Mouse (Mus musculus): Measurements from ENCODE around the gene Ahcyl2. TPM values are rescaled to one million over a fixed set of nuclear protein-coding genes. Genes with fewer than 3 reads are reported as not detected.
"Not testable (repeated sequence)": the region's sequence is repeated elsewhere in the genome, so short reads cannot be mapped to it uniquely, and the experiment has no call there.

The Ahcyl2 gene
- total RNA-seq, 2 experiments from 2014 or later = 204 to 226 TPM

DNA sequence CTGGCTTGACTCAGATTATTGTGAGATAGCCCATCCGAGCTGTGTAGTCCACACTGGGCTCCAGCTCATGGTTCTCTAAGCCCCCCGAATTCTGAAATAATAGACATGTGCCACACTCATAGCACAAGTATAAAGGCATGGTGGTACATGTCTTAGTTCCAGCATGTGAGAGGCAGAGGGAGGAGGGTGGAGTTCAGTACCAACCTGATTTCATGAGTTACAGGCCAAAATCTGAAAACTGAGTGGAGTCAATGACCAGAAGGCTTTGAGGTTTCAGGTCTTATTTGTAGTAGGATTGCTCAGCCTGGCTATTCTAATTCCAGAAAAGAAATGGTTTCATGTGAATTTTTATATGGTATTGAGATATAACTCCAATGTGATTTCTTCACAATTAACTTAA lies 44.3 kb downstream of the Ahcyl2 start:
- no peak for DNase-seq (ENCODE audit: extremely low spot score in 1 of 2, low spot score in 1 of 2)

DNA sequence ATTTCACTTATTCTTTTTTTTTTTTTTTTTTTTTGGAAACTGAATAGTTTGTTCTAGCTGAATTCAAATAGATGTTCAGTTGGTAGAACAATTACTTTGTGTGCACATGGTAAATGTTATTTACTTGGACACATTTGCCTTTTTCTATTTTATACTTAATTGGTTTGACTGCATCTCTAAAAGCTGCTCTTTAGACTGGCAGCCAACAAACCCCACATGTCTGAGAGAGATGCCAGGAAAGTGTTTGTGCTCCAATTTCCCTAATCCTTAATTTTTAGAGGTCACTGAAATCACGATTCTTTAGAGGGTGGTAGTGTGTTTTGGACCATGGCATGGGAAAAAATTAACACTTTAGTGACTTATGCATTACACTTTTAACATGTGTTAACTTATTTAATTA lies 44.8 kb downstream of the Ahcyl2 start:
- DNase-seq (ENCODE audit: extremely low spot score in 1 of 2, low spot score in 1 of 2) = no peak

DNA sequence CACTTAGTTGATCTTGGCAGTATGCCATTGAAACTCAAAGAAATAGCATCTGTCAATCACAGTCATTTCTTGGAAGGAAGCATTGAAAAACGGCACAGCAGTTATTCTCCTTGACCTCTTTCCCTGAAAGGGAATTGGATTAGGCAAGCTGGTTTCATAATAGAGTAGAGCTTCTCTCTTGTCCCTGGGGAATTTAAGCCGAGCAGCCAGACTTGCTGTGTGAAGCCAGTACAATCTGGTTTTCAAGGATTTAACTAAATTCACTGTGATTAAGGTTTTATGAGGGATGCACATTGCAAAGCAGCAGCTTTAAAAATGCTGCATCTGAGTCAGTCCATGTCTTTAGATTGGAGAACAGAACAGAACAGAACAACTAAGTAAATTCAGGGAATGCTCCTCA lies 46.8 kb downstream of the Ahcyl2 start:
- DNase-seq (ENCODE audit: extremely low spot score in 1 of 2, low spot score in 1 of 2) = no peak

DNA sequence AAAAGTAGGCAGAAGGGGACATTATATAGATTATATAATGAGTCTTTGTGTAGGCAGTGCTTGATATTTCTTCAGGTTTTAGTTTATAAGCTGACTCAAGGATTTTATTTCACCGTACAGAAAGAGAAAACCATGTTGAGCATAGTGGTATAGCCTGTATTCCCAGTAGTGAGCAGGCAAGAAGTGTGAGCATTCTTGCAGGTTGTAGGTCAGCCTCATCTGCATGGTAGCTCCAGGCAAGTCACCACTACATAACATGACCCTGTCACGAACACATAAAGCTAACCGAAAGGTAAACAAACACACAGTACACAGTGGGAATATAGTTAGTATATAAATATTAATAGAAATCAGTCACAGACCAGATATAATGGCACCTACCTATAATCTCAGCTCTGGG lies 47.2 kb downstream of the Ahcyl2 start:
- DNase-seq (ENCODE audit: extremely low spot score in 1 of 2, low spot score in 1 of 2) = no peak

DNA sequence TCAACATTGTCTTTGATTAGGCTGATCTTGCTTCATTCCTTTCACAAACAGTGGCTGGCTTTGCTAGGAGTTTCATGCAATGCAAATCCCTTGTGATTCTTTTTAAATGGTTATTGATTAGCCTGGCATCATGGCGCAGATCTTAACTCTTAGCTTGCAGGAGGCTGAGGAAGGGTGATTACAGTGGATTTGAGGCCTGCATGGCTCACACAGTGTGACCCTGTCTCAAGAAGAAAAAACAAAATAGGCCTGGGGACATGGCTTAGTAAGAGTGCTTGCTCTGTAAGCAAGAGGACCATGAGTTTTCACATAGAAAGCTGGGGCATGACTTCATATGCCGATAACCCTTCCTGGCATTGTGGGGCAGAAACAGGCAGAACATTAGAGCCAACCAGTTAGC lies 47.8 kb downstream of the Ahcyl2 start:
- no peak for DNase-seq (ENCODE audit: extremely low spot score in 1 of 2, low spot score in 1 of 2)

DNA sequence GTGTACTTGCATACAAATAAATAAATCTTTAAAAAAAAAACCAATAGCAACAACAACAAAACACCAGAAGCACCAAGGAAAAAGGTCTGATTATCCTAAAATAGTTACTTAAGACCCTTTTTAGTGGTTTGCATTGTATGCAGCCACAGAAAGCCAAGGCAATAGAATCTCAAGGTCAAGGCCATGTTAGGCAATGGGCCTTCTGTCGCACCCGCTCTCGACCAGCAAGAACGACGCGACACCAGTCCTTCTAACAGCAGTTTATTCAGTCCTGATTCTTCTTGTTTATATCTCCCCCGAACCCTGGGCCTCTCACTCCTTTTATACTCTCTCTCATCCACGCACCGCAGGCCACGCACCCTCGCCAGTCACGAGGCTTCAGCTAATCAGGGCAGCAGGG lies 48.6 kb downstream of the Ahcyl2 start:
- DNase-seq (ENCODE audit: extremely low spot score in 1 of 2, low spot score in 1 of 2) = not testable (repeated sequence)

DNA sequence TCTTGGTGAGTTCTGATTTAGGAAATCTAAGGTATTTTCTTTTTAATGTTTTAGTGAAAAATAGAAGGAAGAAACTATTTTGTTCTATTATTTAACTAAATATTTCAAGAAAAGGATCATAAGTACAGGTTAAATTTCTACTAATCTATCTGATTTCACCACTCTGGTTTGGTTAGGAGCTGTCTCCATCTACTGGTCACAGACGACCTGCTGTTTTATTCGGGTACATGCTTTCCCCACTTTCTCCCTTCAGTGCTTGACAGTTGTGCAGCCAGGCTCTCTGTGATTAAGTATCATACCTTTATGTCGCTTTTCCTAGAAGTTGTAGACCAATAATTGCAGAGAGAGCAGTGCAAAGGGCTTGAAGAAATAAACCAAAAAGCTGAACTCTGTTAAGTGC lies 51.5 kb downstream of the Ahcyl2 start:
- DNase-seq (ENCODE audit: extremely low spot score in 1 of 2, low spot score in 1 of 2) = peak in 1 of 2 experiments; percentile 42

DNA sequence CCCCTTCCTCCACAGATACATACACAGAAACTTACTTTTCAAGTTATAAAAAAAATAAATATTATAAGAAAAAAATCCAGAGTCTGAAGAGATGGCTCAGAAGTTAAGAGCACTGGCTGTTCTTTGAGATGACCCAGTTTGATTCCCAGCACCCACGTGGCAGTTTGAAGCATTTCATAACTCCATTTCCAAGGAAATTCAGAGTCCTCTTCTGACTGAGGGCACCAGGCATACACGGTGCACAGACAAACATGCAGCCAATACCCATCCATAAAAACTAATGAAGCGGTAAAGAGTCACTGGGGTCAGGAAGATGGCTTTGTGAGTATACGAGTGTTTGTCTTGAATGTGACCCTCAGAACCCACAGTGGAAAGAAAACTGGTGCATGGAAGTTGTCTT lies 52.5 kb downstream of the Ahcyl2 start:
- DNase-seq (ENCODE audit: extremely low spot score in 1 of 2, low spot score in 1 of 2) = no peak

DNA sequence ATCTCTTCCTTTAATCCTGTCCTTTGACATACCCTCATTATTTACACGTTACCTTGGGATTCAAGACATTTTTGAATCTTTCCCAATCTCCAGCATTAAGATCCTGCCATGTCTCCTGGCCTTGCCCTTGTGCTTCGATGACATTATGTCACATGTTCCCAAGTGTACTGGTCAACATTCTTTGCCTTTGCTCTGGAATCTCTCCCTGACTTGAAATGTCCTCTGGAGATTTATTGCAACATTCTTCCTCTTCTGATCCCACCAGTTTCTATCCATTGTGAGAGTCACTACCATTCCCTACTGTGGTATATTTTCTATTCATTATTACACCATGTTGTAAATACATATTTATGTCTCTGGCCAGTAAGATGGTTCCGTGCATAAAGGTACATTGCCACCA lies 53.1 kb downstream of the Ahcyl2 start:
- no peak for DNase-seq (ENCODE audit: extremely low spot score in 1 of 2, low spot score in 1 of 2)

DNA sequence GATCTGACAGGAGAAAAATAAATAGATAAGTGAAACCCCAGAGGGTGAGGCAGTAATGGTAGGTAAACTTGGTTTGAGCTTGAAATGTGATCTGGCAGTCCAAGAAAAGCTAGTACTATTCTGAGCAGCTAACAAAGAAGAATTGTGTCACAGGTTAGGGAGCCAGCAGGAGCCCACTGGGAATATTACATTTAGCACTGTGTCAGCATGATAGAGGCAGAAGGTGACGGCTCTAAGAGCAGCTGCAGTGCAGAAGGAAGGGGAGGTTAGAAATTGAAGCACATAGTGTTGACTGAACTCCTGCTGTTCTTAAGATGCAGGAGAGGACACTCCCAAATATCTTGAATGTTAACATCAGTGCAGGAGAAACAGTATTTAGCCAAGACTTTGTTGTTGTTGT lies 54.0 kb downstream of the Ahcyl2 start:
- no peak for DNase-seq (ENCODE audit: extremely low spot score in 1 of 2, low spot score in 1 of 2)

DNA sequence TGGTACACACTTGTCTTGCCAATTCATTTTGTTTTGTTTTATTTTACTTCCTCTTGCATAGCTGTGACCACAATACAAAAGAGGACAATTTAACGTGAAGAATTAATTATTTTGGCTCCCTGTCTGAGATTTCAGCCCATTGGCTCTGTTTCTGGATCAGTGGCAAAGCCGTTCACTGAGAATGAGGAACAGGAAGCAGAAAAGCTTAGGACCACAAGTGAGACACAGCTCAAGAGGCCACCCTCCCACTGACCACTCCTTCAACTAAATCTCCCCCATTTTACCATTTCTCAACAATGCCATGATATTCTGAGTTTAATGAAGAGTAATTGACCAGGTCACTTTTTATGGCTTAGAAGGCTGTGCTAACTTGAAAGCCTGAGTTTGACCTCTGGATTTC lies 57.5 kb downstream of the Ahcyl2 start:
- no peak for DNase-seq (ENCODE audit: extremely low spot score in 1 of 2, low spot score in 1 of 2)

DNA sequence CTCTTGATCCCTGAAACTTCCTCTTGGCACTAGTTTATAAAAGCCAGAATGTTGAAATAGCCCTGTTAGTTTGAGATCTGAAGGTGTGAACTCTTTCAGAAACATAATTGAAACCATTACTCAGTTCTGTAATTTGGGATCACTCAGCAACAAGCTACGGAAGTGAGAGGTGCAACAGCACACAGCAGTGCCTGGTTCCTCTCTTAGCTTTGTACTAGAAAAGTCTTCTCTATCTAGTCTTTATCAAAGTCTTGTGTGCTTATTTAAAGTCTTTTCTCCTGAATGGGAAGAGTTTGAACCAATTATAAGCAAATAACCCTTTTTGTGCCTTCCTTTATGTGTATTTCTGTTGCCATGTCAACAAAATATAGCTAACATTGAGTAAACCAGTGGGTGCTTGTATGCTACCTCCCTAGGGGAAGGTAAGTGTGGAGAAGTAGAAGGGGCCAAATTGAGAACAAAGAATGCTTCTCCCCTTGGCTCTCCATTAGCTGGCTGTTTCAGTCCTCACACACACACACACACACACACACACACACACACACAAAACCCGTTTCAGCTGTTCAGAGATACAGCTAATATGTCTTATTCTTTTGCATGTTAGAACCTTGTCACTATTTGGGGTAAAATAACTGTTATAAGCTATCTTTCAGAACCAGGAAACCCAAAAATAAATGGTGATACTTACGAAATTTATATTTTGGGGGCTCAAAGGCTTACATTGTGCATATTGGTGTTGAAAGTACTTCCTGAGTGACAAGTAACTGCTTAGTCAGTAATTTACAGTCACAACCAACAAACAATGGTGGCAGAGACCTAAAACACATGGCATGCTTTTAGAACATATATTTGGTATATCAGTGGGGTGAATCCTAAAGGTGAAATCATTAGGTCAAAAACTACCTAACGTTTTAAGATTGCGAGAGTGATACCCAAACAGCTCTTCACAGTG lies 59.8 kb downstream of the Ahcyl2 start:
- DNase-seq (ENCODE audit: extremely low spot score in 1 of 2, low spot score in 1 of 2) = no peak

DNA sequence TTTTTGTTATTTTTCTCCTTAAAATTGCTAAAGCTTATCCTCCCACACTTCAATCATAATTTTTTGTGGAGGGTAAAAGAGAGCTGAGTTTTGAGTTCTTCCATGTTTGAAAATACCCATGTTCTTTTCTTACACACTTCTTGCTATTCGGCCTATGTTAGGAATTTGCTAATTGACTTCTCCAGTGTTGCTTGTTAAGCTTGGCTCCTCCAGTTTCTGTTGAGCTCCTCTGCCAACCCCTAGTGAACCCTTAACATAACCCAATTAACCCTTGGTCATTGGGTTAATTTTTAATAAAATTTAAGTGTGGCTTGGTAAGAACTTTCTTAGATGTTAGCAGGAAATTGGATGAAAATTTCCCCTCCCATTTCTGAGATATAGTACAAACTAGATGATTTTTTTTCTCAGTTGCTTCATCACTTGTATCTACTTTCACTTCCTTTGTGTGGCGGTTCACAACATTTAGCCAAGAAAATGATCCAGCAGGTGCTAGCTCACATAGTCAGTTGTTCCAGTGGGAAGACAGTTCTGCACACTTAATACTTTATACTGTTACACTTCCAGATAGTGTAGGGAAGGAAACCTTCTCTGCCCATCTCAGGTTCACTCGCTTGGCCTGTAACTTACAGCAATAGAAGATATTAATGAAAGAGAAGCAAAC lies 60.9 kb downstream of the Ahcyl2 start:
- DNase-seq (ENCODE audit: extremely low spot score in 1 of 2, low spot score in 1 of 2) = no peak

DNA sequence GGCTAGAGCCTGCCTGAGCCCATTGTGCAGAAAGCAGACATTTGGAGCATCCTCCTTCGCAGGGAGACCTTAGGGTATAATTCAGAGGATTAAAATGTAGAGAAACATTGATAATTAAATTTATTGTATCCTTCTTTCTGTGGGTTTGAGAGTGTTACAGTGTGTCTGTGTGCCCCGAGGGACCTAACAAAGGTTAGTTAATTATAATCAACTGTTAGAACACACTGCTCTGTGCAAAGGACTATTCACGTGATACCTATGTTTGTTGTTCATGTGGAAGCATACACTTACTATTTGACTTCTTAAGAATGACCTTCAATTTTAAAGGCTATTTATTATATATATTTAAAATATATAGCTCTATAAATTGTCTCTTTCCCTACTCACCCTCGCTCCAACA lies 64.5 kb downstream of the Ahcyl2 start:
- DNase-seq (ENCODE audit: extremely low spot score in 1 of 2, low spot score in 1 of 2) = no peak

DNA sequence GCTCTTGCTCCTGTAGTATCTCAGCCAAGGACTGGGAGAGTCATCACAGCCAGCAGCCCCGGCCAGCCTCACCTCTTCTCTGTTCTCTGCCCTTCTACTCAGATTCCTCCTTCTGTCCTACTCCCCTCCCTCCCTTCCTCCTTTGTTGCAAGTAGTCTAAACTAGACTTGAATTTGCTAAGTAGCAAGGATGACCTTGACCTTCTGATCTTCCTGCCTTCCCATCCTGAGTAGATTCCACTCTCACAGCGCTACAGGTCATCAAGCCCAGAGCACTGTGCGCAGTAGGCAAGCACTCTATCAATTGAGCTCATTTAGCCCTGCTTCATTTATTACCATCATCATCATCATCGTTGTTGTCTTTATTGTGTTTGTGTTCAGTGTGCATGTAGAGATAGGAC lies 65.3 kb downstream of the Ahcyl2 start:
- DNase-seq (ENCODE audit: extremely low spot score in 1 of 2, low spot score in 1 of 2) = no peak

DNA sequence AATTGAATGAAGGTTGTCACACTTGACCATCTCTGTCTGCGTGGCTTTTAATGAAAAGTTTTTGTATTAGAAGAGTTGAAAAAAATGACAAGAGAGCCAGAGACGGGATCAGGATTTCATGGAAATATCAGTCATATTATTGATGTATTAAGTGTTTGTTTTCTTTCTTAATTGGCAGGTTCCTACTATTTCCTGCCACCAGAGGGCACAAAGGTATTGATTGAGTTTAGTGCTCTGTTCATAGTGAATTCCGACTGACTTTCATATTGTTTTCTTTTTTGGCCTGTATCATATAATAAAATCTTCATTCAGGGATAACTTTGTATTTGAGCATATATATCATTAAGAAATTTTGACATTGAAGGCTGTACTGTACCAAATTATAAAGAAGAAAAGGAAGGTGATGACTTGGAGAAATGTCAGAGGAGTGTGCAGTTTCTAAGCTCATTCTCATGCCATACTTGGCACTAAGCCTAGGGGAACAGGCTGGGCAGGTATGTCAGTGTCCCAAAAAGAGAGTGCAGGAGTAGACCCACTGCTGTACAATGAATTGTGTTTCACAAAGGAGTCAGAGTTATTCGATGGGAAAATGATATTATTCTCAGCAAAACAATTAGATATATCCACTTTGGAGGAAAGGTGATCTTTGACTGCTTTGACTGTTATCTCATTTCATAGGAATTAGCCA lies 65.9 kb downstream of the Ahcyl2 start:
- no peak for DNase-seq (ENCODE audit: extremely low spot score in 1 of 2, low spot score in 1 of 2)

DNA sequence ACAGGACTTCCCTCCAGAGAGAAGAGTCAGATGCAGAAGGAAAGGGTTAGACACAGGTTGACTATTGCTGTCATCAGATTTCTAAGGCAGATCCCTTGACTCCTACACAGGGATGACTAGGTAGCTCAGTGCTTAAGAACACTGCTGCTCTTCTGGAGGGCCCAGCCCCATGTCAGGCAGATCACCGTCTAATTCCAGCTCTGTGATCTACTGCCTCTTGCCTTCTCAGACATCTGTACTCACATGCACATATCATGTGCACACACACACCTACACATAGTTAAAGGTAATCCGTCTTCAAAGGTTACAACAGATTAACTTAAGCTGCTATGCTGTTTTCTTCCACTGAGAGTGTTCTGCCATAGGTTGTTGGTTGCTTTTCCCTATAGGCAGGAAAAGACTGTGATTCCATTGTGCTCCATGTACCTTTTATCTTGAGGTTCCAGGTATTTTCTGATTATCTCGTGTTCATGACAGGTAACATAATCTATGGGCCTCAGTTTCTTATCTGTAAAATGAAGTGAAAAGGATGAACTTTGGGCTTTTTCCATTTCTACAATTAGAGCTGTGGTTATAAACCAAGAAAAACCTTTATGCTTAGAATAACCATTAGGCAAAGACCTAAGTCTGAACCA lies 67.8 kb downstream of the Ahcyl2 start:
- no peak for DNase-seq (ENCODE audit: extremely low spot score in 1 of 2, low spot score in 1 of 2)

DNA sequence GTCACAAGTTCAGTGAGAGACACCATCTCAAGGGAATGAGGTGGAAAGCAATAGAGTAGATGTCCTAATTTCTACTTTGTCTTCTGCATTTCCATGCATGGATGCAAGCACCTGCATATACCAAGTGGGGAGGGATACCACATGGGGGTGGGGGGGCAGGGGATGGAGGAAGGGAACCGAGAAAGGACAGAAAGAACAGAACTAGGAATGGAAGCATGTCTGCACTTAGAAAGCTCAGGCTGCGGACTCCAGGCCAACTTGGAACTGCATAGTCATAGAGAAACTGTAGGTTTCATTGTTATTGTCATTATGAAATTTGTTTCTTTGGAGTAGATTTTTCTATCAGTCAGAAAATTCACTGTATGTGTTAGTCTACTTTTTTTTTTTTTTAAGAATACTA lies 69.8 kb downstream of the Ahcyl2 start:
- DNase-seq (ENCODE audit: extremely low spot score in 1 of 2, low spot score in 1 of 2) = no peak

DNA sequence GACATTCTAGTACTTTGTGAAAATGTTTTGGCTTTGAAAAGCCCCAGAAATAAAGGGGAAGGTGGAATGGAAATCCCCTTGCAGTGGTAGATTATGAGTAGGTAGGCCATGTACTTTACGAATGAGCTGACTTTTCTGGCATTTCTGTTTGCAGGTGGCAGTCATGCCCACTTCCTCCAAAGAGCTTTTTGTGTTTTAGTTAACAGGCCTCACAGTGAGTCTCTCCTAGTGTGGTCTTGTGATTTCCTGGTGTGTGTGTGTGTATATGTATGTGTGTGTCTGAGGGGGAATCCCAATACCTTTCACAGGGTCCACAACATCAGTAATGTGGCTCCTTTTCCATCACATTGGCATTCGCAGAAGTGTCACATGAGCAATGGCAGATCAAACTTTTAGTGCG lies 70.7 kb downstream of the Ahcyl2 start:
- DNase-seq (ENCODE audit: extremely low spot score in 1 of 2, low spot score in 1 of 2) = no peak

DNA sequence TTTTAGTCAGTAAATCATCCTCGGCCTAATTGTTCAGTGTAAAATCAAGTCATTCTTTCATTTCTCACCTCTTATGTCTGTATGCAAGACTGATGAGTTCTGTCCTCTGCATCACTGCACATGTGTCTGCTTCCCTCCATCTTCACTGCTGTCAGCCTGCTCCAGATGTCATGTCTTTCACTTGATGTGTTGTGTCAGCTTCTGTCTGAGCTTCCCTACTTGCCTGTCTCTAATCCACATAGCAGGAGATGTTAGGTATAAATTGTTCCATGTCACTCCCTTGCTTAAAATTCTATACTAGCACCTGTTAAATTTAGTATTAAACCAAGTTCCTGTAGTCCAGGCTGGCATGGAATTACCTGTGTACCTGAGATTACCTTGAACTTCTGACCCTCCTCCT lies 72.2 kb downstream of the Ahcyl2 start:
- no peak for DNase-seq (ENCODE audit: extremely low spot score in 1 of 2, low spot score in 1 of 2)

DNA sequence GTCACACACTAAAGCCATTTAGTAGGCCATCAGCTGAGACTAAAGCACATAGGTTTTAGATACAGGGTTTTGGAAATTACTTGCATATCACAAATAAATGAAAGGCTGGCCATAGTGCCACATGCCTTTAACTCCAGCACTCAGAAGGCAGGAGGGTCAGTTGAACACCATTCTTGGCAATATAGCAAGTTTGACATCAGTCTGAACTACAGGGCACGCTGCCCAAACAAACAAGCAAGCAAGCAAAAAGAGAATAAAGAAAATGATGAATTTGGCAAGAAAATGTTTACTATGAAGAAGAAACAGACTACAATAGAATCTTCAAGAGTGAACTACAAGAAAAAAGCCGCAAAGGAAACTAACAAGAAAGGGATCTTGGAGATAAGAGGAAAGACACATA lies 73.7 kb downstream of the Ahcyl2 start:
- DNase-seq (ENCODE audit: extremely low spot score in 1 of 2, low spot score in 1 of 2) = no peak

Measured in layer of hippocampus, postnatal 25 days (tissue).